Mouse (Mus musculus) C2C12 (cell line): ENCODE data around the gene Gm20388. TPM values are rescaled to one million over a fixed set of nuclear protein-coding genes. Genes with fewer than 3 reads are reported as not detected.

Experiments
- H3K27me3 ChIP-seq: one replicate; pipeline ENCODE4 v1.6.1; 2011; ENCODE audit not compliant: control insufficient read depth, insufficient read depth, insufficient read length
- H3K36me3 ChIP-seq: one replicate; pipeline ENCODE4 v1.6.1; 2011; ENCODE audit not compliant: control insufficient read depth, insufficient read depth
- H3K4me3 ChIP-seq: one replicate; pipeline ENCODE4 v1.5.1; 2011; ENCODE audit warnings: mild to moderate bottlenecking, control low read depth; ENCODE audit not compliant: poor library complexity, insufficient read depth, severe bottlenecking
- H3K79me2 ChIP-seq: one replicate; pipeline ENCODE4 v1.6.1; 2011; ENCODE audit not compliant: control insufficient read depth, insufficient read depth
- H3K79me3 ChIP-seq: one replicate; pipeline ENCODE4 v1.6.1; 2011; ENCODE audit warnings: low read depth, control low read depth
- H3ac ChIP-seq: one replicate; pipeline ENCODE3; 2011; ENCODE audit warnings: low read depth; ENCODE audit not compliant: control insufficient read depth, insufficient read length
- CEBPB ChIP-seq: IDR thresholded peaks from one replicate; pipeline ENCODE4 v1.6.1; 2011; ENCODE audit warnings: low read depth, mild to moderate bottlenecking, control low read depth, moderate library complexity
- CTCF ChIP-seq: IDR thresholded peaks from one replicate; pipeline ENCODE4 v1.5.1; 2011; ENCODE audit not compliant: control insufficient read depth, insufficient read depth, insufficient read length
- FOSL1 ChIP-seq: IDR thresholded peaks from one replicate; pipeline ENCODE4 v1.8.0; 2011; ENCODE audit warnings: mild to moderate bottlenecking, low read length; ENCODE audit not compliant: poor library complexity, insufficient read depth, severe bottlenecking
- MAX ChIP-seq: IDR thresholded peaks from one replicate; pipeline ENCODE4 v1.6.1; 2011; ENCODE audit warnings: mild to moderate bottlenecking, control low read depth
- MYOD1 ChIP-seq: IDR thresholded peaks from one replicate; pipeline ENCODE4 v1.6.1; 2011; ENCODE audit warnings: low read depth; ENCODE audit not compliant: control insufficient read depth, insufficient read length
- MYOG ChIP-seq: IDR thresholded peaks from one replicate; pipeline ENCODE4 v1.6.1; 2011; ENCODE audit not compliant: control insufficient read depth, insufficient read length; ENCODE audit errors: extremely low read depth
- USF1 ChIP-seq: IDR thresholded peaks from one replicate; pipeline ENCODE4 v1.6.1; 2011; ENCODE audit warnings: low read depth, mild to moderate bottlenecking, control low read depth, moderate library complexity
- polyA plus RNA-seq: library from polyadenylated mRNA; unstranded; fragments of >200 nt; fragmentation: generic; extraction: Trizol; gene quantifications from one replicate; pipeline ENCODE4 v1.2.1, GENCODE M21; 2012; ENCODE audit warnings: missing spikeins

Gene Gm20388
- polyA plus RNA-seq, 1 experiment: 15.0 TPM

DNA sequence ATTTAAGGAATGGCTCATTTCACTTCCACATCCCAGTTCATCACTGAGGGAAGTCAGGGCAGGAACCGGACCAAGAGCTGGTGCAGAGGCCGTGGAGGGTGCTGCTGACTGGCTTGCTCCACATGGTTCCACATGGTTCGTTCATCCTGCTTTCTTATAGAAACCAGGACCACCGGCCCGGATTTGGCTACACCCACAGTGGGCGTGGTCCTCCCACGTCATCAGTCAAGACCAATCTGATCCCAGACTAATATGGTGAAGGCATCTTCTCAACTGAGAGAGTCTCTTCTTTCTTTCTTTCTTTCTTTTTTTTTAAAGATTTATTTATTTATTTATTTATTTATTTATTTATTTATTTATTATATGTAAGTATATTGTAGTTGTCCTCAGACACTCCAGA lies 2020.9 kb downstream of the Gm20388 start:
- no peaks in the 10 kb centered on the region for H3K79me3 ChIP-seq
- H3K4me3 ChIP-seq: no peak overlapping the region
- H3K36me3 ChIP-seq: no peaks in the 10 kb centered on the region
- TF ChIP-seq CTCF (no peak), MYOD1 (no peak), FOSL1 (no peak), MAX (no peak), MYOG (no peak), USF1 (no peak), CEBPB (no peak)
- H3K27me3 ChIP-seq: no peaks in the 10 kb centered on the region
- H3K79me2 ChIP-seq: no peaks in the 10 kb centered on the region
- H3ac ChIP-seq: no peak overlapping the region

DNA sequence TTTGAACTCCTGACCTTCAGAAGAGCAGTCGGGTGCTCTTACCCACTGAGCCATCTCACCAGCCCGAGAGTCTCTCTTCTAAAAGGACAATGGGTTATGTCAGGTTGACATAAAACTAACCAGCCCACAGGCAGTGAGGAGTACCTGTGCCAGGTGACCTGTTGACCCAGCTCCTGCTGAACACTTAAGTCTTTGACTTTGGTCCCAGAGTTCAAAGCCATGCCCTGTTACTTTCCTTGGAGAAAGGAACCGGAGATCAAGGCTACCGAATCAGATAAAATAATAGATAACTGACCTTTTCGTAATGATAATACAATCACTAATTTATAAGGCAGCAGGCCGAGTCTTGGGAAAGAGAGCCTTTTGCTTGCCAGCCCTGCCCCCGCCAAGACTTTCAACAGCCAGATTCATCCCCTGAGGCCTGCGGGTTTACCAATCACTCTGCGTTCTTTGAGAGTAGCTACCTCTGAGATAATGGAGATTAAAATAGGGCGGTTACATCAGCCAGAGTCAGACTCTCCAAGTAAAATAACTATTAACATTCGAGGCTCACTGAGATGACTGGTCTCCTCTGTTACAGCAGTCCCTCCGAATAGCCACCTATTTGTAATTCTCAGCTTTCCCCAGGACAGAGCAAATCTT lies 2021.5 kb downstream of the Gm20388 start:
- no peaks in the 10 kb centered on the region for H3K36me3 ChIP-seq
- H3ac ChIP-seq: no peak overlapping the region
- no peak overlapping the region for H3K4me3 ChIP-seq
- no peaks in the 10 kb centered on the region for H3K27me3 ChIP-seq
- H3K79me3 ChIP-seq: no peaks in the 10 kb centered on the region
- no peak for TF ChIP-seq MYOG
- TF ChIP-seq FOSL1: no peak
- no peak for TF ChIP-seq CTCF
- TF ChIP-seq USF1: no peak
- TF ChIP-seq MYOD1: no peak
- TF ChIP-seq MAX: no peak
- no peak for TF ChIP-seq CEBPB
- H3K79me2 ChIP-seq: no peaks in the 10 kb centered on the region

DNA sequence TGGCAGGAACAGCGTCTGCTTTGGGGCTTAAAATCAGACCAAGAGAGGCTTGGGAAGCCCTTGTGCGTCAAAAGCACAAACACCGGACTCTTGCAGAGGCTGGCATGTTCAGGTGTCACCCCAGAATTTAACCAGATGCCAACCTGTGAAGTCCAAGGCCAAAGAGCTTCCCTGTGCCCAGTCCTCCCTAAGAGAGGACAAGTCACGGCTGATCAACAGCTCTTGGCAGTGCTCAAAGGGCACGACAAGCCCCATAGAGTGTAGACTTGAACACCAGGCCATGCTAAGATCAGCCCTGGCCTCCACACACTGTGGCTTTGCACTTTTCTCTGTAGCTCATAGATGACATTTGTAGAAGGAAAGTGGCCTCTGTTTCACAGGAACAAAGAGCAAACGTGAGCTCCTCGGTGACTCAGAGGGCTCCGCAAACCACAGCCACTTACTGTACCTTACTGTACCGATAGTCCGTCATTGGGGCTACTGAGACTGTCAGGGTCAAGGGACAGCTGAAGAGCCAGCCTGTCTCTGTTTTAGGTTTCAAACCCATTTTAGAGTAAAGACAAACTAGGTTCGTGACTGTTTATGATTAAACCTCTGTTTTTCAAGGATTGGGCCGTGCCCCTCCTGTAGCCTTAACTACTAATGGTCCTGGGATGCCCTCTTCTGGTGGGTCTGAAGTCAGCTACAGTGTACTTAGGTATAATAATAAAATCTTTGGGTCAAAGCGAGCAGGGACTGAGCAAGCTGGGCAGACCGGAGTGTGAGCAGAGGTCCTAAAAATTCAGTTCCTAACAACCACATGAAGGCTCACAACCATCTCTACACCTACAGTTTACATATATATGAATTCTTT lies 2022.3 kb downstream of the Gm20388 start:
- H3K4me3 ChIP-seq: no peak overlapping the region
- no peak for TF ChIP-seq CTCF
- no peak for TF ChIP-seq MYOG
- TF ChIP-seq FOSL1: no peak
- no peak for TF ChIP-seq CEBPB
- no peak for TF ChIP-seq USF1
- no peak for TF ChIP-seq MAX
- no peak for TF ChIP-seq MYOD1
- no peaks in the 10 kb centered on the region for H3K27me3 ChIP-seq
- H3K79me3 ChIP-seq: no peaks in the 10 kb centered on the region
- no peaks in the 10 kb centered on the region for H3K36me3 ChIP-seq
- H3ac ChIP-seq: no peak overlapping the region
- no peaks in the 10 kb centered on the region for H3K79me2 ChIP-seq

DNA sequence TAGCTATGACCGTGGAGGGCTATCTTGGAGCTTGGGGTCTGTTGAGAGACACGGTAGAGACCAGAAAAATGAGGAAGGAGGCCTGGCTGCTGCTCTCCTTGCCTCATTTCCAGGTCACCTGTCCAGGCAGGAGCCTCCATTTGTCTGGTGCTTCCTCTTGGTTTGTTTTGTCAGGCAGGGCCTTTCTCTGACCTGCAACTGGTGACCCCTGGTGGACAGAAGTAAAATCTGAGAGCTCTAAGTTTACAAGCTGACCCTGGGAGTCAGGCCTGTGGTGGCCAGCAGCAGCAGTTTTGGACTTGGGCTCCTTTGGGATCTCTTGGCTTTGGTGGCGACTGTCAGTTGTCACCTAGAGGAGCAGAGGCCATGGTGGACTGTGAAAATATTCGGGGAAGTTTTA lies 2023.9 kb downstream of the Gm20388 start:
- H3ac ChIP-seq: no peak overlapping the region
- no peaks in the 10 kb centered on the region for H3K27me3 ChIP-seq
- H3K79me3 ChIP-seq: no peaks in the 10 kb centered on the region
- H3K4me3 ChIP-seq: no peak overlapping the region
- no peaks in the 10 kb centered on the region for H3K36me3 ChIP-seq
- no peak for TF ChIP-seq CTCF
- TF ChIP-seq CEBPB: no peak
- TF ChIP-seq MAX: no peak
- no peak for TF ChIP-seq MYOD1
- TF ChIP-seq MYOG: no peak
- TF ChIP-seq FOSL1: no peak
- TF ChIP-seq USF1: no peak
- H3K79me2 ChIP-seq: no peaks in the 10 kb centered on the region

DNA sequence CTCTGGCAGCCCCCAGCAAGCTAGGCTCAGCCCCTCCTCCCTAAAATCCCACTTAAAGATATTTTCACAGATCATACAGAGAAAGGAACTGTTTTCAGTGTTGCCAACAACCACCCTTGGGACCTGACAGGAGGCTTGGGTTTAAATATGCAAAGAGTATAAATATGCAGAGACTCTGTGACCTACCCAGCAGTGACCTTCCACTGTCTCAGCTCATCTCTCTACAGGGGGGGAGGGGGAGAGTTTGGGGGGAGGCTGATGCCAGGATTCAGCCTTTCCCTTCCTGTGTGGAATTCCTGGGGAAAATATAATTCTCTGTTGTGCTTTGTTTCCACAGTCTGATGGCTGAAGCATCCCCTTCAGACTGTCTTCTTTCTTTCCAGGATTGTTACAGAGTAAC lies 2024.3 kb downstream of the Gm20388 start:
- no peaks in the 10 kb centered on the region for H3K27me3 ChIP-seq
- H3K79me2 ChIP-seq: no peaks in the 10 kb centered on the region
- TF ChIP-seq MYOD1 (no peak), MYOG (no peak), MAX (no peak), USF1 (no peak), CEBPB (no peak), CTCF (no peak), FOSL1 (no peak)
- no peaks in the 10 kb centered on the region for H3K36me3 ChIP-seq
- no peak overlapping the region for H3K4me3 ChIP-seq
- no peaks in the 10 kb centered on the region for H3K79me3 ChIP-seq
- no peak overlapping the region for H3ac ChIP-seq
